Mouse (Mus musculus) stomach, postnatal 0 days (tissue): ENCODE measurements around the gene Dbn1.

ENCODE experiments used
- CTCF ChIP-seq: IDR thresholded peaks from 2 replicates; pipeline ENCODE4 v1.5.1; 2016; ENCODE audit warnings: antibody characterized with exemption, low read depth, mild to moderate bottlenecking, moderate library complexity
- EP300 ChIP-seq: optimal IDR thresholded peaks from 2 replicates; pipeline ENCODE3; 2016; ENCODE audit warnings: antibody characterized with exemption

DNA sequence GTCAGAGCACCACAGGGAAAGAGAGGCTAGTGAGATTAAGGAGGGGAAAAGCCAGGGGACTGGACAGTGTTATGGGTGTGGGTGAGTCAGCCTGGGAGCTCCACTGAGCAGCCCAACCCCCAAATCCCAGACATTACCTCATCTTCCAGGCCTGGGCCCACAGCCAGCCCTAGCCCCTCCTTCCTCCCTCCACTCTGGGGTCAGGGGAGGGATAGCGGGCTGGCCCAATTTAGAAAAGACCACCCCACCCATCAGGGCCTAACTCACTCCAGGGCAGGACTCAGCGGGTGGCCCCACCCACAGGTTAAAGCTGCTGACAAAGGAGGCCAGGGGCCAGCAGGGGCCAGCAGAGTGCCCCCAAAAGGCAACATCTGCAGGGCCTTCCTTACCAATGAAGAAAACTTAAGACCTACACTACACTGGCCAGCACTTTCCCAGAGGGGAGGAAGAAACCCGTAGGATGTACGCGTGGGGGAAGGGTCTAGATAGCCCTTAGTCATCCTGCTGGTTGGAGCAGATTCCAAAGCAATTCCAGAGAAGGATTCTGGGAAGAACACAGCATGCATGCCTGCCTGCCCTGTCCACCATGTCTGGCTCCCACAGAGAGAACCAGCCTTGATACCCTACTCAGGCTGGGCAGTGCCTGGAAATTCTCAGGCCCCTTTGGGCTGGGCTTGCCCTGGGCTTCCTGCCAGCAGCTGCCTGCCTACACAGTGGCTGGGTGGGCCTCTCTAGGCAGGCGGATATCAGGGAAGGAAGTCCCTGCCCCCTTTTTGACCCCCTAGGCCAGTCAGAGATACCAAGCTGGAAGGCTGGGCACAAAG, 23.0 kb upstream of the Dbn1 start:
- TF ChIP-seq EP300 (peak; percentile 78), CTCF (peak; percentile 49; the same call in 1 of the 2 replicates)
